Mouse (Mus musculus): ENCODE measurements around the gene Col27a1. TPM values are rescaled to one million over a fixed set of nuclear protein-coding genes. Genes with fewer than 3 reads are reported as not detected.
A peak's percentile ranks its signal among the peaks of the same experiment; 100 is the strongest.
"Not testable (repeated sequence)": the region's sequence is repeated elsewhere in the genome, so short reads cannot be mapped to it uniquely, and the experiment has no call there.

The Col27a1 gene
- polyA plus RNA-seq, 1 experiment from 2014 or later = 4.4 TPM

- H3K27ac ChIP-seq (ENCODE audit: low read depth, low read length) = no peak overlapping the region
- no peak for ATAC-seq (ENCODE audit: low FRiP score)
- no peaks in the 10 kb centered on the region for H3K27me3 ChIP-seq (ENCODE audit: control insufficient read depth, insufficient read depth, low read length)
- H3K4me2 ChIP-seq (replicated peaks; ENCODE audit: low read depth, low read length) = no peak overlapping the region
- no peak overlapping the region for H3K4me3 ChIP-seq (ENCODE audit: low read depth, low read length)
- 81% methylated on average over 5 of the region's 5 CpGs for WGBS
- no peak for DNase-seq (ENCODE audit: low spot score)
- H3K9me3 ChIP-seq (ENCODE audit: control insufficient read depth, low read length) = no peaks in the 10 kb centered on the region
- no peaks in the 10 kb centered on the region for H3K4me1 ChIP-seq (replicated peaks; ENCODE audit: control insufficient read depth, insufficient read depth, low read length)
- no peak overlapping the region for H3K9ac ChIP-seq (ENCODE audit: low read depth, low read length)
- no peaks in the 10 kb centered on the region for H3K36me3 ChIP-seq (ENCODE audit: control insufficient read depth, insufficient read depth, low read length)
Observed at GRCm38 (mm10) chr4:63314063-63314462, 100.3 kb downstream of the Col27a1 start.

- no peaks in the 10 kb centered on the region for H3K9me3 ChIP-seq (ENCODE audit: control insufficient read depth, low read length)
- no peak overlapping the region for H3K27ac ChIP-seq (ENCODE audit: low read depth, low read length)
- no peaks in the 10 kb centered on the region for H3K27me3 ChIP-seq (ENCODE audit: control insufficient read depth, insufficient read depth, low read length)
- H3K36me3 ChIP-seq (ENCODE audit: control insufficient read depth, insufficient read depth, low read length) = no peaks in the 10 kb centered on the region
- 0 out of 2 replicates have a peak, but pooled peaks have one; percentile 15 for ATAC-seq (ENCODE audit: low FRiP score)
- no peaks in the 10 kb centered on the region for H3K4me1 ChIP-seq (replicated peaks; ENCODE audit: control insufficient read depth, insufficient read depth, low read length)
- H3K4me3 ChIP-seq (ENCODE audit: low read depth, low read length) = no peak overlapping the region
- no peak for DNase-seq (ENCODE audit: low spot score)
- WGBS = 76% methylated on average over 9 of the region's 9 CpGs
- no peak overlapping the region for H3K4me2 ChIP-seq (replicated peaks; ENCODE audit: low read depth, low read length)
- no peak overlapping the region for H3K9ac ChIP-seq (ENCODE audit: low read depth, low read length)
Observed at GRCm38 (mm10) chr4:63316076-63316746, 102.4 kb downstream of the Col27a1 start.

- WGBS = 45% methylated on average over 3 of the region's 3 CpGs
- H3K9me3 ChIP-seq (ENCODE audit: control insufficient read depth, low read length); H3K4me2 ChIP-seq (replicated peaks; ENCODE audit: low read depth, low read length); H3K4me1 ChIP-seq (replicated peaks; ENCODE audit: control insufficient read depth, insufficient read depth, low read length); H3K4me3 ChIP-seq (ENCODE audit: low read depth, low read length); H3K36me3 ChIP-seq (ENCODE audit: control insufficient read depth, insufficient read depth, low read length); H3K27me3 ChIP-seq (ENCODE audit: control insufficient read depth, insufficient read depth, low read length); H3K9ac ChIP-seq (ENCODE audit: low read depth, low read length); H3K27ac ChIP-seq (ENCODE audit: low read depth, low read length); ATAC-seq (ENCODE audit: low FRiP score): not testable (repeated sequence)
- peak; percentile 79 for DNase-seq (ENCODE audit: low spot score)
Observed at GRCm38 (mm10) chr4:63319566-63319965, 105.8 kb downstream of the Col27a1 start.

GRCm38 (mm10) chr4:63323275-63323815 is 109.5 kb downstream of the Col27a1 start:
- no peaks in the 10 kb centered on the region for H3K36me3 ChIP-seq (ENCODE audit: control insufficient read depth, insufficient read depth, low read length)
- ATAC-seq (ENCODE audit: low FRiP score) (no peak), DNase-seq (ENCODE audit: low spot score) (no peak)
- no peaks in the 10 kb centered on the region for H3K4me1 ChIP-seq (replicated peaks; ENCODE audit: control insufficient read depth, insufficient read depth, low read length)
- no peaks in the 10 kb centered on the region for H3K9me3 ChIP-seq (ENCODE audit: control insufficient read depth, low read length)
- no peak overlapping the region for H3K9ac ChIP-seq (ENCODE audit: low read depth, low read length)
- H3K4me2 ChIP-seq (replicated peaks; ENCODE audit: low read depth, low read length) = no peak overlapping the region
- WGBS = 86% methylated on average over 8 of the region's 8 CpGs
- H3K27me3 ChIP-seq (ENCODE audit: control insufficient read depth, insufficient read depth, low read length) = no peaks in the 10 kb centered on the region
- no peak overlapping the region for H3K4me3 ChIP-seq (ENCODE audit: low read depth, low read length)
- H3K27ac ChIP-seq (ENCODE audit: low read depth, low read length) = no peak overlapping the region

- Histone ChIP-seq H3K36me3 (ENCODE audit: control insufficient read depth, insufficient read depth, low read length) (no peaks in the 10 kb centered on the region), H3K9ac (ENCODE audit: low read depth, low read length) (no peak overlapping the region), H3K4me1 (replicated peaks; ENCODE audit: control insufficient read depth, insufficient read depth, low read length) (no peaks in the 10 kb centered on the region), H3K9me3 (ENCODE audit: control insufficient read depth, low read length) (no peaks in the 10 kb centered on the region), H3K27me3 (ENCODE audit: control insufficient read depth, insufficient read depth, low read length) (no peaks in the 10 kb centered on the region), H3K27ac (ENCODE audit: low read depth, low read length) (no peak overlapping the region), H3K4me2 (replicated peaks; ENCODE audit: low read depth, low read length) (no peak overlapping the region), H3K4me3 (ENCODE audit: low read depth, low read length) (no peak overlapping the region)
- DNase-seq (ENCODE audit: low spot score) = no peak
- 97% methylated on average over 4 of the region's 4 CpGs for whole genome bisulfite sequencing
- ATAC-seq (ENCODE audit: low FRiP score) = no peak
Observed at GRCm38 (mm10) chr4:63333403-63333802, 119.6 kb downstream of the Col27a1 start.

- Histone ChIP-seq H3K27me3 (ENCODE audit: control insufficient read depth, insufficient read depth, low read length) (no peaks in the 10 kb centered on the region), H3K4me2 (replicated peaks; ENCODE audit: low read depth, low read length) (no peak overlapping the region), H3K9ac (ENCODE audit: low read depth, low read length) (no peak overlapping the region), H3K36me3 (ENCODE audit: control insufficient read depth, insufficient read depth, low read length) (no peaks in the 10 kb centered on the region), H3K27ac (ENCODE audit: low read depth, low read length) (no peak overlapping the region), H3K9me3 (ENCODE audit: control insufficient read depth, low read length) (no peaks in the 10 kb centered on the region), H3K4me3 (ENCODE audit: low read depth, low read length) (no peak overlapping the region), H3K4me1 (replicated peaks; ENCODE audit: control insufficient read depth, insufficient read depth, low read length) (no peaks in the 10 kb centered on the region)
- no peak for DNase-seq (ENCODE audit: low spot score)
- ATAC-seq (ENCODE audit: low FRiP score) = no peak
- WGBS = 72% methylated on average over 3 of the region's 3 CpGs
Observed at GRCm38 (mm10) chr4:63338414-63339076, 124.7 kb downstream of the Col27a1 start.

- ATAC-seq (ENCODE audit: low FRiP score) (no peak), DNase-seq (ENCODE audit: low spot score) (no peak)
- no peaks in the 10 kb centered on the region for H3K4me1 ChIP-seq (replicated peaks; ENCODE audit: control insufficient read depth, insufficient read depth, low read length)
- H3K27me3 ChIP-seq (ENCODE audit: control insufficient read depth, insufficient read depth, low read length) = no peaks in the 10 kb centered on the region
- no peak overlapping the region for H3K9ac ChIP-seq (ENCODE audit: low read depth, low read length)
- WGBS = 76% methylated on average over 4 of the region's 4 CpGs
- H3K4me2 ChIP-seq (replicated peaks; ENCODE audit: low read depth, low read length) = no peak overlapping the region
- H3K9me3 ChIP-seq (ENCODE audit: control insufficient read depth, low read length) = no peaks in the 10 kb centered on the region
- H3K36me3 ChIP-seq (ENCODE audit: control insufficient read depth, insufficient read depth, low read length) = no peaks in the 10 kb centered on the region
- H3K4me3 ChIP-seq (ENCODE audit: low read depth, low read length) = no peak overlapping the region
- H3K27ac ChIP-seq (ENCODE audit: low read depth, low read length) = no peak overlapping the region
Observed at GRCm38 (mm10) chr4:63342491-63342890, 128.7 kb downstream of the Col27a1 start.

GRCm38 (mm10) chr4:63343608-63344007 is 129.8 kb downstream of the Col27a1 start:
- no peak overlapping the region for H3K9ac ChIP-seq (ENCODE audit: low read depth, low read length)

GRCm38 (mm10) chr4:63344295-63344694 is 130.5 kb downstream of the Col27a1 start, which contains the start of gene Orm1:
Gene Orm1, plus strand, starts transcription at chr4:63344560.
- H3K9ac ChIP-seq (ENCODE audit: low read depth, low read length) = no peak within 1 kb of the TSS
- H3K36me3 ChIP-seq (ENCODE audit: control insufficient read depth, insufficient read depth, low read length) = no peaks in the 10 kb centered on the region
- 89% methylated on average over 8 of the region's 8 CpGs for WGBS
- no peaks in the 10 kb centered on the region for H3K4me1 ChIP-seq (replicated peaks; ENCODE audit: control insufficient read depth, insufficient read depth, low read length)
- no peaks in the 10 kb centered on the region for H3K9me3 ChIP-seq (ENCODE audit: control insufficient read depth, low read length)
- H3K27me3 ChIP-seq (ENCODE audit: control insufficient read depth, insufficient read depth, low read length) = no peaks in the 10 kb centered on the region
- ATAC-seq (ENCODE audit: low FRiP score) (no peak), DNase-seq (ENCODE audit: low spot score) (no peak)
- H3K27ac ChIP-seq (ENCODE audit: low read depth, low read length) = no peak within 1 kb of the TSS
- no peak within 1 kb of the TSS for H3K4me2 ChIP-seq (replicated peaks; ENCODE audit: low read depth, low read length)
- H3K4me3 ChIP-seq (ENCODE audit: low read depth, low read length) = no peak within 1 kb of the TSS

More at GRCm38 (mm10) chr4:63343608-63344007, 129.8 kb downstream of the Col27a1 start:
- Histone ChIP-seq H3K4me1 (replicated peaks; ENCODE audit: control insufficient read depth, insufficient read depth, low read length) (no peaks in the 10 kb centered on the region), H3K36me3 (ENCODE audit: control insufficient read depth, insufficient read depth, low read length) (no peaks in the 10 kb centered on the region), H3K4me3 (ENCODE audit: low read depth, low read length) (no peak overlapping the region), H3K9me3 (ENCODE audit: control insufficient read depth, low read length) (no peaks in the 10 kb centered on the region), H3K27me3 (ENCODE audit: control insufficient read depth, insufficient read depth, low read length) (no peaks in the 10 kb centered on the region), H3K27ac (ENCODE audit: low read depth, low read length) (no peak overlapping the region), H3K4me2 (replicated peaks; ENCODE audit: low read depth, low read length) (no peak overlapping the region)
- ATAC-seq (ENCODE audit: low FRiP score) = no peak
- WGBS = 76% methylated on average over 3 of the region's 3 CpGs
- DNase-seq (ENCODE audit: low spot score) = no peak

Measured in hindbrain, embryonic 11.5 days (tissue).